Mouse (Mus musculus) layer of hippocampus, postnatal 14 days (tissue): ENCODE data around the gene Atcay. TPM values are rescaled to one million over a fixed set of nuclear protein-coding genes. Genes with fewer than 3 reads are reported as not detected.
"Not testable (repeated sequence)": the region's sequence is repeated elsewhere in the genome, so short reads cannot be mapped to it uniquely, and the experiment has no call there.

Source experiments
- DNase-seq, 2 experiments: peaks; one replicate each; pipeline ENCODE4 v3.0.0; 2021 to 2022; ENCODE audit warnings: low spot score in 2 of 2, mixed read lengths in 1 of 2
- total RNA-seq, 2 experiments: library from RNA; stranded (reverse); gene quantifications; 2 replicates each; pipeline ENCODE4 v1.2.3; 2021

The Atcay gene
- total RNA-seq, 2 experiments from 2014 or later, result 149 to 157 TPM

DNA sequence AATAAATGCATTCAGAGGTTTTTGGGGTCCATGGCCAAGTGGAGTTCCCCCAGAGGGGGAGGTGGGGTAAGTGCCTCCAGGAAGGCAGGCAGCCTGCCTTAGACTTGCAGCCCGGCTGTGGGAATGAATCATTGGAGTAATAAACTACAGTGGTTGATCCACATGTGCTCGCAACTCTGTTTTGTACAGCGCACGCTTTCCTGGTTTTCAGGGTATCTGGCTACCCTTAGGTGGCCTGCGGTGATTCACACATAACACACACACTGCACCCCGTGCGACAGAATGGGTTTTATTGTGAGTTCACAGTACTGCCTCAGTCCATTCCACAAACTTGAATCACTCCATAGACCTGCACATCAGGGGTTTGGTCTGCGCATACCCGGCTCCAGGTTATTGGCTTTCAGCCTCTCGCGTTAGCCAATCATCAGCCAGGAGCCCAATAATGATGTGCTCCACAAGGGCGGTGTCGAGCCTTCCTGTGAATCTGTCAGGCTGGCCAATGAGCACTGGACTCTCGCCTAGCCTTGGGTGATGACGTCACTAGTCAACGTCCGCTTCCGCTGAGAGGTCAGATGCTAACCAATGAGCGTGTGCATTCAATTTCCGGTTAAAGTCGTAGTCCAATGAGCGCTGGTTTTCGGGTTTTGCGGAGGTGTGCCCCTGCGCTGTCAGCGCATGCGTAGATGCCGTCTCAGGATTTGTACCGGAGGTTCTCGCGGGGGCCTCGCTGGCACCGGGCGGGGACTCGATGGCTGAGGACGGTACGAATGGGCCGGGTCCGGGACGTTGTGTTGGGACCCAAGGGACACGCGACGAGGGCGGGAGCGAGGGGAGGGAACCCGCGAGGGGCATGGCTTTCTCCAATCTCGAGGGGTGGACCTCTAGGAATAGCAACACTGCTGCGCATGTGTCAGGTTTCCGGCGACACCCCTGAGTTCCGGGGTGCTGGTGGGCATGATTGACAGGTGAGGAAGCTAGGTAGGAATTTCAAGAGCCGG is 48.0 kb downstream of the Atcay start, which contains the start of gene Dapk3:
Gene Dapk3 (plus strand): TSS at position 670 of the 998 bp plus-strand sequence.
- peak; percentile 98 to 100 for DNase-seq

DNA sequence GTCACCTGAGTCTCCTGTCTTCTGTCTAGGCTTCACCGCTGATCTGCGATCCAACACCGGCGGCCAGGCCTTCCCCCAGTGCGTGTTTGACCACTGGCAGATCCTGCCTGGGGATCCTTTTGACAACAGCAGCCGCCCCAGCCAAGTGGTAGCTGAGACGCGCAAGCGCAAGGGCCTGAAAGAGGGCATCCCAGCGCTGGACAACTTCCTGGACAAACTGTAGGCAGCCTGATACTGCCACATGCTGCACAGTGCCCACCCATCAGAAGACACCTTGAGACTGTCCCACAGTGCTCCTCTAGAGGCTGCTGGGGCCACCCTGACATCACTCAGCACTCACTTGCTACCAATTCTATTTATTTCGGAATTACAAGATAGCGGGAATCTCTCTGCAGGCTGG is 48.8 kb downstream of the Atcay start:
- DNase-seq, result not testable (repeated sequence)

DNA sequence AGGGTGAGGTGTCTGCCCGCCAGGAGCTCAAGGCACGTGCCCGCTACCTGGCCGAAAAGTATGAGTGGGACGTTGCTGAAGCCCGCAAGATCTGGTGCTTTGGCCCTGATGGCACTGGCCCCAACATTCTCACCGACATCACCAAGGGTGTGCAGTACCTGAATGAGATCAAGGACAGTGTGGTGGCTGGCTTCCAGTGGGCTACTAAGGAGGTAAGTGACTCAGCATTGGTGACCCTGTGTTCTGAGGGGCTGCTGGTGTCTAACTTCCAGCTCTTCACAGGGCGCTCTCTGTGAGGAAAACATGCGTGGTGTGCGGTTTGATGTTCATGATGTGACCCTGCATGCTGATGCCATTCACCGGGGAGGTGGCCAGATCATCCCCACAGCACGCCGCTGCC is 49.7 kb downstream of the Atcay start:
- DNase-seq, result no peak

DNA sequence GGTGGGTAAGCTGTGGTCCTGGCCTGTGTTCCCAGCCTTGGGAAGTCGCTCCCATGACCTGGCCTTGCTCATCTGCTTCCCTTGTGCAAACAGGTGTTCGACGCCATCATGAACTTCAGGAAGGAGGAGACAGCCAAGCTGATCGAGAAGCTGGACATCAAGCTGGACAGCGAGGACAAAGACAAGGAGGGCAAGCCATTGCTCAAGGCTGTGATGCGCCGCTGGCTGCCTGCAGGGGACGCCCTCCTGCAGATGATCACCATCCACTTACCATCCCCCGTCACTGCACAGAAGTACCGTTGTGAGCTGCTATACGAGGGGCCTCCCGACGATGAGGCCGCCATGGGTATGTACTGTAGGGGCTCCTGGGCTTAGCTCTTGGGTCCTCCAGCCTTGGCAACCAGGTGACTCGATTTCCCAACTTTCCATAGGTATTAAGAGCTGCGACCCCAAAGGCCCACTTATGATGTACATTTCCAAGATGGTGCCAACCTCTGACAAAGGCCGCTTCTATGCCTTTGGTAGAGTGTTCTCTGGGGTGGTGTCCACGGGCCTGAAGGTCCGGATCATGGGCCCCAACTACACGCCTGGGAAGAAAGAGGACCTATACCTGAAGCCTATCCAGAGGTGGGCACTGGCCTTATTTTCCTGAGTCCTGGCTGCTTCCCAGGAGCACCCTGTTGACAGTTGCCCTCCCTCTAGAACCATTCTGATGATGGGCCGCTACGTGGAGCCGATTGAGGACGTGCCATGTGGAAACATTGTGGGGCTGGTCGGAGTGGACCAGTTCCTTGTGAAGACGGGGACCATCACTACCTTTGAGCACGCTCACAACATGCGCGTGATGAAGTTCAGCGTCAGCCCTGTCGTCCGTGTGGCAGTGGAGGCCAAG is 50.9 kb downstream of the Atcay start:
- DNase-seq, result no peak

DNA sequence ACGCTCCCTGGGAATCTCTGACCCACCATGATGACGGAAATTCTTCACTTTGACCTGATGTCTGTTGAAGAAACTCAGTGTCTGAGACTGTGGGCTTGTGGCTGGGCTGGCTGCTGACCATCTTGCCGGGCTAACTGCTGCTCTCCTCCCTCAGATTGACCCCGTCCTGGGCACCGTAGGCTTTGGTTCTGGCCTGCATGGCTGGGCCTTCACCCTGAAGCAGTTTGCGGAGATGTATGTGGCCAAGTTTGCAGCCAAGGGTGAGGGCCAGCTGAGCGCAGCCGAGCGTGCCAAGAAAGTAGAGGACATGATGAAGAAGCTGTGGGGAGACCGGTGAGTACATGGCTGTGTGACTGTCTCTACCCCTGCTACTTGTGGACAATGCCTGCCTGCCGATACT is 51.7 kb downstream of the Atcay start:
- no peak for DNase-seq

DNA sequence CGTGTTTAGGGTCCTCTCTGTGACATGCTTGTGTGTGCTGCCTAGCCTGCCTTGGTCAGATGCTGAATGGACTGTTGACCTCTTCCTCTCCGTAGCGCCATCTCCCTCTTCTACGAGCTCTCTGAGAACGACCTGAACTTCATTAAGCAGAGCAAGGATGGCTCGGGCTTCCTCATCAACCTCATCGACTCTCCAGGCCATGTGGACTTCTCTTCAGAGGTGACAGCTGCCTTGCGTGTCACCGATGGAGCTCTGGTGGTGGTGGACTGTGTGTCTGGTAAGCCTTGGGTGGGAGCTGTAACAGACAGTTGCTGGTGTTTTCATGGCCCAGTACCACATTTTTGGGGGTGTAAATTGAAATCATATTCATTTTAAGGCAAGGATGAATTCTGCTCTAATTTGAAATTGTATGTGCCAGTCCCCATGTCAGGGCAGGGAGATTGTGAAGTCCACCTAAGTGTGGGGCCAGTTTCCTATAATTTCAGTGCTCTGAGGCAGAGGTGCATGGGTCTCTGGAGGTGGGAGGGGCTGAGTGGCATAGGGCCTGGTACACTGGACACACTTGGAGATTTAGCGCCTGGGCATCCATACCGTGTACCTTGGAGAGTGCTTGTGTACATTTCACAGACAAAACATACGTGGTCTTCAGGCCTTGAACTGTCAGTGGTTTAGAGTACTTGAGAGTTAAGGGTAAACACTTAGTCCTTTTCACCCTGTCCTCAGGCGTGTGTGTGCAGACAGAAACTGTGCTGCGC is 52.5 kb downstream of the Atcay start:
- DNase-seq, result no peak

DNA sequence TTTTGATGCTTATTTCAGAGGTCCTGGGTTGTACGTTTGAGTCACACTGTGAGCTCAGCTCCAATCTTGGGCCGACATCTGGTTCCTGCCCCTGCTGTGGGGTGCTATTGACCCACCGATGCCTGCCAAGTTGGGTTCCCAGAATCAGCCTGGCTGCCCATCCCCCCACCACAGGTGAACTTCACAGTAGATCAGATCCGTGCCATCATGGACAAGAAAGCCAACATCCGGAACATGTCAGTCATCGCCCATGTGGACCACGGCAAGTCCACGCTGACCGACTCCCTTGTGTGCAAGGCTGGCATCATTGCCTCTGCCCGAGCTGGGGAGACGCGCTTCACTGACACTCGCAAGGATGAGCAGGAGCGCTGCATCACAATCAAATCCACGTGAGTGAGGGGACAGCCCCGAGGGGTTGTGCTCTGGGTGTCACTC is 53.1 kb downstream of the Atcay start:
- DNase-seq, result no peak

DNA sequence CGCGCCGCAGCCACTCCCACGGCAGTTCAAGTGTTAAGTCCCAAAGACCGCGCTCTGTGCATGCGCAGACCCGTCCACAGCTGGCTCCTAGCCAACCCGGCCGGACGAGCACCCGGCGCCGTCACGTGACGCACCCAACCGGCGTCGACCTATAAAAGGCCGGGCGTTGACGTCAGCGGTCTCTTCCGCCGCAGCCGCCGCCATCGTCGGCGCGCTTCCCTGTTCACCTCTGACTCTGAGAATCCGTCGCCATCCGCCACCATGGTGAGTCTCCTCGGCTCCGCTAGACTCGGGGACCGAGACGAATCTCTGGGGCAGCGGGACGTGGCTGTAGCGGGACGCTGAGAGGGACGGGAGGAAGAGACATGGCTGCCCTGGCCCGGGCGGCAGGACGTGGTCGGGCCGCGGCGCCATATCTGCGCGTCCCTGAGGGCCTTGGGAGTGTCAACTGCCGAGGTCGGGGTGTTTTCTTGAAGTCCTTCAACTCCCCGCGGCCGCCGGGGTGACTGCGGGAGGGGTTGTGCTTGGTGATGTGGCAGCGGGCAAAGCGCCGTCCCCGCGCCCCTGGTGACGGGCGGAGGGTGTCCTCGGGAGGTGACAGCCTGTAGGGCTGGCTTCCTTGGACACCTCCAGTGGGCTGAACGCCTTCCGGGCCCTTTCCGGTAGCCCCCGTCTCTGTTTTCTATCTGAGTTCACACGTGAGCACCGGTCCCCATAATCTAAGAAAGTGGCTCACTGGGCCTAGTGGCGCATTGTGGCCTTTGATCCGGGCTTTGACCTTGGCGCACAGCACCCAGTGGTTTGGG is 54.0 kb downstream of the Atcay start, which contains the start of gene Eef2:
Gene Eef2 (plus strand): TSS at position 166 of the 806 bp plus-strand sequence.
- DNase-seq, result peak; percentile 99

DNA sequence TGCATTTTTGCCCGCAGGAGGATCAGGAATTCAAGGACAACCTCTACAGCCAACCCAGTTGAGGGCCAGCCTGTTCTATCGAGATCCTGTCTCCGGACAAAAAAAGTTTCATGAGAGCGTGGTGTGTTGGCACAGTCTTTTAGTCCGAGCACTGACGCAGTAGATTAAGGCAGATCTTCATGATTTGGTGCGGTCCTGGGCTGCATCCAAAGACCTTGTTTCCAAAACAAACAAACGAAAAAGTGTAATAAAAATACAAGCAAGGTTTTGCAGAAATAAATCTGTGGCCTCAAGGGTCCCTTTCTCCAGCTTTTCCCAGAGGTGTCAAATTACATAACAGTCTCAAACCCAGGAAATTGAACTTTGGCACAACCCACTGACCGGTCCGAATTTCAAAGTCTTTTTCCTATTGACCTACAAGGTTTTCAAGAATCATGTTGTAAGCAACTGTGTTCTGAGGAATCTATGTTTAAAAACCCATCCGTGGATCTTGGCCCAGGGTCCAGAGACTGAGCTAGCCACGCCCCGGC is 54.6 kb downstream of the Atcay start:
- DNase-seq, result no peak

DNA sequence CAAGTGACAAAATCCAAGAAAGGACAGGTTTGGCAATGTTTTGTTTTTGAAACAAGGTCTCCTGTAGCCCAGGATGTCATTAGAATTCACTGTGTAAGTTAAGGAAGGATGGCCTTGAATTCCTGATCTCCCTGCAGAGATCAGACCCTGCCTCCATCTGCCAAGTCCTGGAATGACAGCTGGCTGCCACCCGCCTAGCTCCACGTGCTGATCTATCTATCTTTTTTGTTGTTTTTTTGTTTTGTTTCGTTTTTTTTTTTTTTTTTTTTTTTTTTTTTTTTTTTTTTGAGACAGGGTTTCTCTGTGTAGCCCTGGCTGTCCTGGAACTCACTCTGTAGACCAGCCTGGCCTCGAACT is 55.3 kb downstream of the Atcay start:
- DNase-seq, result not testable (repeated sequence)

DNA sequence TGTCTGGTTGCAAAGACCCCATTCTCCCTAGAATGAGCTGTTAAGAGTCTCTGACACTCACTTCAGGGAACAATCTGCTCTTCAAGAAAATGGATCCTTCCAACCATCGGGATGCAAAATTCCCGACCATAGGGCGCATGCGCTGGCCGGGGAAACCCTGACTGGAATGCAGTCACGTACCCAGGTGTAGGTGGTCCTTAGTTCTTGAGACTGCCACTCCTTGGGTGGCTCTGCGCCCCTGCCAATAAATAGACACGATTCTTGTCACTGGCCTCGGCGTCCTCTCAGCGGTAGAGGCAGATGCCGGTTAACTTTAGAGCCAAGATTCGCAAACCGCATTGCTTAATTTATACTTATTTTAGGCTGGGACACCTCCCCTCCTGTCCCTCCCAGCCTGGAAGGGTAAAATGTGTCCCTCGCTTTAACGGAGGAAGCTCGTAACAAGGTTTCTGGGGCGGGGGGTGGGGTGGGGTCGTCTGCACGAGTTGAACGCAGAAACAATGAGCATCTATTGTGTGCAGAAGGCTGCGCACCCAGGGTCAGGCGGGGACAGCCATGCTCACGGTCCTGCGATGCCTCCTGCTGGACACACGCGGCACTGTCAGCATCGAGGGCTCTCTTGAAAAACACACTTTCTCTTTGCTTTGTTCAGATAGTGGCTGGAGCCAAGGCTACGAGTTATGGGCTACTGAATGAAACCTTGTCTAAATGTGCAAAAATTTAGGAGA is 55.9 kb downstream of the Atcay start:
- DNase-seq, result peak; percentile 94

DNA sequence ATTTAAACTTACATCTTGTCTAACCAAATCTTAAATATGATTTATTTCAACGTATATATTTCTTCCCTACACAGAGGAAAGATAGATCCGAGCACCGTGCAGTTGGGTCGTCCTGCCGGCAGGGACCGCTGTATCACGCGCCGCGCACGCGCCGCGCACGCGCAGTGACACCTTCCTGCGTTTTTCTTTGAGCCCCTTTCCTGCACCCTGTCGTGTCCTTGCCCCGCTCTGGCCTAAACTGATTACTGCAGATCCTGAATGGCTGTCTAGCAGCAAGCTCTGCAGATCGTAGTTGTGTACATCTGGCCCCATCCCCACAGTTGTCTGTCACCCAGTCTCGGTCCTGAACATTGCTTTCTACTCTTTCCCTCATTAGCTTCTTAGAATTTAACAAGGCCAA is 57.5 kb downstream of the Atcay start:
- peak; percentile 81 to 89 for DNase-seq

DNA sequence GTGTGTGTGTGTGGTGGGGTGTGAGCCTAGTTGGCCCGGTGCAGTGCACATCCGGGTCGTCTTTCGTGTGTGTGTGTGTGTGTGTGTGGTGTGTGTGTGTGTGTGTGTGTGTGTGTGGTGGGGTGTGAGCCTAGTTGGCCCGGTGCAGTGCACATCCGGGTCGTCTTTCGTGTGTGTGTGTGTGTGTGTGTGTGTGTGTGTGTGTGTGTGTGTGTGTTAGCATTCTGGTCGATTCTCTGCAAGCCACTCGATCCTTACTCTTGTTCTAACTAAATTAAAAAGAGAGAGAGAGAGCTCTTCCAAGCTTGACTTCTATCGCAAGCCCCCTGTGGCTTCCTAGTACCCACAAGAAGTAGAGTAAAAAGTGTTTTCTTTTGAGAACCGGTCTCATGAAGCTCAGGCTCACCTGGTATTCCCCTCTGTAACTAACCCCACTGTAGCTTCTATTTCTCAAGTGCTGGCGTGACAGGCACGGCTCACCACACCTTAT is 61.2 kb downstream of the Atcay start:
- not testable (repeated sequence) for DNase-seq

DNA sequence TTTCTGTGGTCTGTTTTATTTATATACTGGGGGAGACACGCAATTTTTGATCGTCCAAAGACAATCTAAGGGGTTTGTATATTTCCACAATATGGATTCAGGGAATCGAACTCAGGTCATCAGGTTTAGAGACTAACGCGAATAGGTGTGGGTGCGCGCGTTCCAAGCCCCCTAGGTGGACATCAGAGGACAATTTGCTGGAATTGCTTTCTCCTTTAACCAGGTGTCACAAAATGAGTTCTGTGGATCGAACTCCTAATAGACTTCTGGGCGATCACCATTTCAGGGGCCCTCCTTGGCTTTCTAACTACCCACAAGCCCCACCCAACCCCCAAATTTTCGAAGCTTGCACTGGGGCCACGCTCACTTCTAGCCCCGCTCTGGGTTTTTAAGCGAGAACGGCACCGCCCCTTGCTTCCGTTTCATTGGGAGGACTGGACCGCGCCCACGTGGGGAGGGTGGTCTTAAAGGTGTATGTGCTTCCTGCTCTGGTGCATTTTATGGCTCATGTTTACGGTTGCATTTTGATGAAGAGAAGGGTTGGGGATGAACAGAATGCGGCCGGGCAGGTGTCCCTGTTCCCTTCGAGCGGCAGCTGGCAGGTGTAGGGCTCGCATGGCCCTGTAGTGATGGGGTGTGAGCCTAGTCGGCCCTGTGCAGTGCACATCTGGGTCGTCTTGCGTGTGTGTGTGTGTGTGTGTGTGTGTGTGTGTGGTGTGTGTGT is 62.0 kb downstream of the Atcay start:
- peak; percentile 71 to 84 for DNase-seq

DNA sequence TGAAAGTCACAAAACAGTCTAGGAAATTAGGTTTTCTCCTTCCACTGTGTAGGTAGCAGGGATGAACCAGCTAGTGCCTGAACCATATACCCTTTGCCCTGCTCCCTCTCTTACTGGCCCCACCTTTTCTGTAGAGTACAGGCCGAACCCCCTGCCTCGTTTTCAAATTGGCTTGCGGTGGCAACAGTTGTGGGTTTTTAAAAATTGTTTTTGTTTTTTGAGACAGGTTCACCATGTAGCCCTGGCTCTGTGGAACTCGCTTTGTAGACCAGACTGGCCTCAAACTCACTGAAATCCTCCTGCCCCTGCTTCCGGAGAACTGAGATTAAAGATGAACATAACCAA is 62.6 kb downstream of the Atcay start:
- DNase-seq, result no peak

DNA sequence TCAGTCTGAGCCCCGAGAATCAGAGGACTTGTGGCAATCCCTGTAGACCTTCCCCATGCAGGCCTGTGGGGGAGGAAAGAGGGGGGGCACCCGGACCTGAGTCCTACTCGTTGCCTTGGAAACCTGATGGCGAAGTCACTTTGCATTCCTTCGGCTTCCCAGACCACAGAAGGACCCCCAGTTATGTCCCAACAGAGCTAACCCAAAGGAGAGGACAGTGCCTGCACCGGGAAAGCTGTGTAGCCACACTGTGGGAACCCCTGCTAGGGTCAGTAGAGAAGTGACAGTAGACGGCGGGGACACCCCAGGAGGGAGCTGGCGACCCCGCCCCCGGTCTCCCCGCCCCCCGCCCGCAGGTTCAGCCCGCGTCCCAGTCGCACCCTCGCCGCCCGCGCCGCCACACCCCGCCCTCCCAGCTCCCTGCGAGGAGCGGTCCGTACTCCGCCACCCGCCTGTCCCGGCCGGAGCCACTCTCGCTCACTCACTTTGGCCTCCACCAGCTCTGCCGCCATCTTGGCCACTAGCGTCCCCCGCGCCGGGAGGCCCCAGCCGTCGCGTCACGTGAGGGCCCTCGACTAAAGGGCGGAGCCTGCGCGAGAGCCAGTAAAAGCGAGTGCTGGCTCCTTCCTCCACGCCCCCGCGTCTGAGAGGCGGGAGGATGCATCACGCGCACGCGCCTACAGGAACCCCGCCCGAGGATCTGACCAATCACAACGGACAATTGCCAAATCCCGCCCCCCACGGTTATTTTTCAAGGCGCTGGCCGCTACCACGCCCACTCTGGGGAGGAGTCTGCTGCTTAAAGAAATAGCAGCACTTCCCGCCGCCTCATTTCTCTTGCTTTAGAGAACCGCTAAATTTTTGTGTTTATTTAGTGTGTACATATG is 63.2 kb downstream of the Atcay start, which contains the start of gene Pias4:
Gene Pias4 (minus strand): TSS at position 724 of the 887 bp plus-strand sequence.
- DNase-seq, result peak; percentile 100

DNA sequence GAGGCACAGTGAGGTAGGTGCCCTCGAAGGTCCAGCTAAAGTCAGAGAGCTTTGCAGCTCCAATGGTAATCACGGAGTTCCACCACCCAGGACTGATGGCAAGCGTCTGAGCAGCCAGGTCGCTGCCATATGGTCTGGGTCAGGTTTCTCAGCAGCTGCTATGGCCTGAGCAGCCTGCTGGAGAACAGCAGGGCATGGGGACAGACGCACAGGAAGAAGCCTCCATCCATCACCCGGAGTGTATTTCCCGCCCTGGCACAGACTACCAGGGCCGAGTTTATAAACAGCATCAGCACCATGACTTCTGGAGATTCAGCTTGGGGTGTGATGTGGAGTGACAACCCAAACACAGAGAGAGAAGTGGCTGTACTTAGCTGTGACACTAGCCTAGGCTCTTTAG is 65.5 kb downstream of the Atcay start:
- DNase-seq, result no peak
